Mouse (Mus musculus) midbrain, embryonic 14.5 days (tissue): ENCODE measurements around the gene Ikzf1. TPM values are rescaled to one million over a fixed set of nuclear protein-coding genes. Genes with fewer than 3 reads are reported as not detected.

Experiments
- ATAC-seq: fragments of 200-750 bp; cut with Nextera tagmentation; 2 replicates; pipeline ENCODE4 v1.8.0; 2017; ENCODE audit warnings: moderate number of reproducible peaks, moderate library complexity; ENCODE audit not compliant: low FRiP score, low TSS enrichment
- DNase-seq: peaks from one replicate; pipeline ENCODE4 v3.0.0-alpha.2; 2015
- H3K27ac ChIP-seq: fragments of 300-500 bp; sonication (generic); replicated peaks from 2 replicates; pipeline ENCODE4 v1.5.1; 2014; ENCODE audit warnings: mild to moderate bottlenecking, low read depth, low read length, moderate library complexity
- H3K27me3 ChIP-seq: fragments of 300-500 bp; sonication (generic); 2 replicates; pipeline ENCODE4 v1.6.1; 2014; ENCODE audit warnings: low read length, control low read depth, mixed read lengths; ENCODE audit not compliant: control insufficient read depth, insufficient read depth
- H3K36me3 ChIP-seq: fragments of 300-500 bp; sonication (generic); 2 replicates; pipeline ENCODE4 v1.6.1; 2014; ENCODE audit warnings: low read length, control low read depth; ENCODE audit not compliant: control insufficient read depth, insufficient read depth
- H3K4me1 ChIP-seq: fragments of 300-500 bp; sonication (generic); 2 replicates; pipeline ENCODE4 v1.6.1; 2014; ENCODE audit warnings: mild to moderate bottlenecking, antibody characterized with exemption, low read length, control low read depth; ENCODE audit not compliant: control insufficient read depth, insufficient read depth
- H3K4me2 ChIP-seq: fragments of 300-500 bp; sonication (generic); 2 replicates; pipeline ENCODE4 v1.6.1; 2014; ENCODE audit warnings: mild to moderate bottlenecking, low read length, moderate library complexity
- H3K4me3 ChIP-seq: fragments of 300-500 bp; sonication (generic); replicated peaks from 2 replicates; pipeline ENCODE4 v1.5.1; 2014; ENCODE audit warnings: low read depth, low read length
- H3K9ac ChIP-seq: fragments of 300-500 bp; sonication (generic); replicated peaks from 2 replicates; pipeline ENCODE4 v1.6.1; 2014; ENCODE audit warnings: mild to moderate bottlenecking, low read length, moderate library complexity
- H3K9me3 ChIP-seq: fragments of 300-500 bp; sonication (generic); 2 replicates; pipeline ENCODE4 v1.6.1; 2016; ENCODE audit warnings: low read length, control low read depth, mixed read lengths; ENCODE audit not compliant: control insufficient read depth
- WGBS: fragments of 180-500 bp; shearing (Covaris S2); extraction: QIAGEN DNeasy Blood & Tissue Kit; methylation state at CpG from one replicate; pipeline ENCODE4 v1.1.7; 2014; 5-methylcytosine and 5-hydroxymethylcytosine counted together
- polyA plus RNA-seq: library from polyadenylated mRNA; unstranded; fragments of >200 nt; fragmentation: Nextera tagmentation; extraction: Ambion mirVana; gene quantifications from 2 replicates; pipeline ENCODE4 v1.2.1, GENCODE M21; 2014

Gene Ikzf1
- polyA plus RNA-seq, 1 experiment from 2014 or later, result 2.6 TPM

DNA sequence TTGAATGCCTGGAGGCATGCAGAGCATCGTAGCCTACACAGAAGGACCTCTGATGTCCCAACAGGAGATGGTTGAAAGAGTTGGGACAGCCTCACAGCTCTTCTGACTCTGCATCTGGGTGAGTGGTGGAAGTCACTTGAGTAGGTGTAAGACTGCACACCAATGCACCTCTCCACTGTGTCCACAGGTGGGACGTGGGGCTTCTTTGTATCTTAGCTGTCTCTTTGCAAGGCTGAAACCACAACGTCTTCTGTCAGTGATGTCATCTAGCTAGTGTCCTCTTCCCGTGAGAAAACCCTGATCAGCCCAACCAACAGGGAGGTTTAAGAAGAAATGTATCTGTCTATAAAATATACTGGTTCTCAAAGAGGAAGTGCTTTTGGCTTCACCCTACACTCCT, 52.1 kb downstream of the Ikzf1 start:
- no peak overlapping the region for H3K4me2 ChIP-seq
- no peaks in the 10 kb centered on the region for H3K36me3 ChIP-seq
- no peaks in the 10 kb centered on the region for H3K4me1 ChIP-seq
- no peak for ATAC-seq
- no peak overlapping the region for H3K4me3 ChIP-seq
- H3K27ac ChIP-seq, result no peak overlapping the region
- no peak for DNase-seq
- WGBS, result 87% methylated on average over 4 of the region's 4 CpGs
- H3K27me3 ChIP-seq, result no peaks in the 10 kb centered on the region
- H3K9ac ChIP-seq, result no peak overlapping the region
- no peaks in the 10 kb centered on the region for H3K9me3 ChIP-seq

DNA sequence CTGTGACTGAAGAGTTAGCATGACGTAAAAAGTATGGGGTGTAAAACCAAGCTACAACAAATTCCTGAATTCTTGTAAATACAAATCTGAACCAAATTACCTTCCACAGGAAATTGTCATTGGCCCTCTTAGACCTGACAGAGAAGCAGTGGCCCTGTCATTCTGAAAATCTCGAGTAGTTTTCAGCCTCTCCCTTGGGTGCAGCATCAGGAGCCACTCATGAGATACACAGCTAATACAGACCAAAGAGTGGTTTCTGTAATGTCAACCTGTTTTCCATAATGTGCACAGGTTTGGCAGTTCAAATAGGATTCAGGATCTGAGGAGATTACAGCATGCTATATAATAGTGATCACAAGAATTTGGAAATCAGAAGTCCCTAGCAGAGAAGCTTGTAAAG, 52.8 kb downstream of the Ikzf1 start:
- ATAC-seq (no peak), DNase-seq (no peak)
- no peak overlapping the region for H3K4me2 ChIP-seq
- no peak overlapping the region for H3K27ac ChIP-seq
- 66% methylated on average over 2 of the region's 2 CpGs for WGBS
- no peaks in the 10 kb centered on the region for H3K9me3 ChIP-seq
- H3K4me1 ChIP-seq, result no peaks in the 10 kb centered on the region
- H3K4me3 ChIP-seq, result no peak overlapping the region
- H3K36me3 ChIP-seq, result no peaks in the 10 kb centered on the region
- no peaks in the 10 kb centered on the region for H3K27me3 ChIP-seq
- no peak overlapping the region for H3K9ac ChIP-seq

DNA sequence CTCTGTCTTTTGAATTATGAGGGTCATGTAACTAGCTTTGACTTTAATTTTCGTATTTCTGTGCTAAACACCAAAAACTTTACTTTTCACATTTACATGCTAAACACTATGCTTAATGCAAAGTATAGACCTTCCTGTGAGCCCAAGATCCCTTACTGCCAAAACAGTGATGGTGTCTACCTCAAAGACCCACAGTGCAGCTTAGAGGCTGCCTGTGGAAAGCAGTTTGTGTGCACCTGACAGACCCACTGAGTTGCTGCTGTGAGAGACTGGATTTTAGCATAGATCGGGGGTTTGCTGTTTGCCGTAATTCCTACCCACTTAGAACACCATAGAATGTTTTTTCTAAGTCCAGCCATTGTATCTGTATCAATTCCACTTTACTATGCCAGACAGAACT, 54.3 kb downstream of the Ikzf1 start:
- H3K27me3 ChIP-seq, result no peaks in the 10 kb centered on the region
- WGBS, result 92% methylated on average over 3 of the region's 3 CpGs
- no peak overlapping the region for H3K9ac ChIP-seq
- no peak overlapping the region for H3K4me3 ChIP-seq
- H3K27ac ChIP-seq, result no peak overlapping the region
- H3K9me3 ChIP-seq, result no peaks in the 10 kb centered on the region
- H3K4me1 ChIP-seq, result no peaks in the 10 kb centered on the region
- ATAC-seq, result no peak
- no peaks in the 10 kb centered on the region for H3K36me3 ChIP-seq
- H3K4me2 ChIP-seq, result no peak overlapping the region
- no peak for DNase-seq

DNA sequence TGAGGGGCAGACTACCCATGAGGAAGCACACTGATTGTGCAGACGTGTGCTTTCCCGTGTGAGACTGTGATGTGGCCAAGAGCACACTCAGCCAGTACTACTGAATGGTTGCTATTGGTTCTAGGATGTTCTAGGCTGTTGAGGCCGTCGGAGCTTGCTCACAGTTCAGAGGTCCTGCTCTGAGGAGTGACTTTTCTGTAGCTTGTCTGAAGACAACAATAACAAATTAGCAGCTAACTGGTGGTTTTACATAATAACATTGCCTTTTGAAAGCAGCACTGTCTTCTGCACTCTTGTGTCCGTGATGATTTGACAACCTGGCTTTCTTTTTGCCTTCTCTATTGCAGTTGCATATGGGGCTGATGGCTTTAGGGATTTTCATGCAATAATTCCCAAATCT, 55.8 kb downstream of the Ikzf1 start:
- Histone ChIP-seq H3K9ac (no peak overlapping the region), H3K9me3 (no peaks in the 10 kb centered on the region), H3K27me3 (no peaks in the 10 kb centered on the region), H3K4me2 (no peak overlapping the region), H3K4me3 (no peak overlapping the region), H3K4me1 (no peaks in the 10 kb centered on the region), H3K27ac (no peak overlapping the region), H3K36me3 (no peaks in the 10 kb centered on the region)
- ATAC-seq (no peak), DNase-seq (no peak)
- 80% methylated on average over 5 of the region's 5 CpGs for WGBS

DNA sequence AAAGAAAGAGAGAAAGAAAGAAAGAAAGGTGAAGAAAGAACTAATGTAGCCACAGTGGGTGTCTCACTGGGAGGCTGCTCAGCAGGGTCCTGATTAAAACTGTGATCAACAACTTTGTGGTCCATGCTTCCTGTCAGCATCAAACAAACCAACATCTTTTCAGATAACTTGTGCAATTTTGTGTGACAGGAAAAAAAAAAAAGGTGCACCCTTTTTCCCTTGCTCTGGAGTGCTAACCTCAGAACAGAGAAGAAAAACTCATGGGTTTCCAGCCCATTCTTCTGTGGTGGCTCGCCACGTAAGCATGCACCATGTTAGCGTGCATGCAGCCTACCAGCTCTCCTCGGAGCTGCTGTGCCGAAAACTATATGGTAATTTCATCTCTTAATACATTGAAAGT, 56.8 kb downstream of the Ikzf1 start:
- DNase-seq (no peak), ATAC-seq (no peak)
- no peak overlapping the region for H3K9ac ChIP-seq
- no peak overlapping the region for H3K27ac ChIP-seq
- H3K36me3 ChIP-seq, result no peaks in the 10 kb centered on the region
- H3K9me3 ChIP-seq, result no peaks in the 10 kb centered on the region
- H3K27me3 ChIP-seq, result no peaks in the 10 kb centered on the region
- 88% methylated on average over 5 of the region's 5 CpGs for whole genome bisulfite sequencing
- H3K4me3 ChIP-seq, result no peak overlapping the region
- no peak overlapping the region for H3K4me2 ChIP-seq
- H3K4me1 ChIP-seq, result no peaks in the 10 kb centered on the region

DNA sequence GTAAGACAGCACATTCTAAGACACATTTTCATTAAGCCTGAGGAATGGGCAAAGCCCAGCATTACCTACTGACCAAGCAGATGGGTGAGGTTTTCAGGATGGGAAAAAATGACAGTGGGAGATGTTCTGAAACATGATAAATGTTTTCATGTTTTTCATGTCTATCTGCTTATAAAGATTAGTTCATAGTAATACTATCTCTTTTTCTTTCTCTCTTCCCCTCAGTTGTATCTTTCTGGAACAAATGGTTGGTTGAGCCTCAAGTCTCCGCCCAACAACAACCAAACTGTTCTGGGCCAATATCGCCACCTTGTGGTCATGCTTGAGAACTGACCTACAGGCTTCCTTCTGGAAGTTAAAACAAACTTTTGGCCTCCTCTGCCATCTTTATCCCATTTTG, 57.8 kb downstream of the Ikzf1 start:
- H3K4me2 ChIP-seq, result no peak overlapping the region
- H3K27ac ChIP-seq, result no peak overlapping the region
- ATAC-seq (no peak), DNase-seq (peak; percentile 19)
- 37% methylated on average over 2 of the region's 2 CpGs for WGBS
- no peaks in the 10 kb centered on the region for H3K9me3 ChIP-seq
- no peaks in the 10 kb centered on the region for H3K36me3 ChIP-seq
- H3K4me3 ChIP-seq, result no peak overlapping the region
- H3K27me3 ChIP-seq, result no peaks in the 10 kb centered on the region
- H3K9ac ChIP-seq, result no peak overlapping the region
- no peaks in the 10 kb centered on the region for H3K4me1 ChIP-seq

DNA sequence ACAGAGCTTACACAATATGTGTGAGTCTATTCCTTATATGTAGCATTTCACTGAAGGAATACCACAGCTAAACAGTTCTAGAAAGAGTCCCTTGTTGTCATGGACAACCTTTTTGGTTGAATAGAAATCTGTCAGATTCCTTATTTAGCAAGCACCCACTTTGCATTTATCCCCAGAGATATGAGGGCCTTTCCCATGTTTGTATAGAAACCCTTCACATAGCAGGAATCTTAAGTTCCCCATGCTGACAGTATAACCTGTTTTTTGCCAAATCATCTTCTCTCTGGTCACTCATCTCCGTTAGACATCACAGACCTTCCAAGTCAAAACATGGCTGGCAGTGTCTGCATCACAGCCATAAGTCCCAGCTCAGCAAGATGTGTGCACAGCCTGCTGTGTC, 59.4 kb downstream of the Ikzf1 start:
- no peaks in the 10 kb centered on the region for H3K27me3 ChIP-seq
- no peak for DNase-seq
- no peak overlapping the region for H3K27ac ChIP-seq
- no peaks in the 10 kb centered on the region for H3K4me1 ChIP-seq
- no peaks in the 10 kb centered on the region for H3K36me3 ChIP-seq
- no peak for ATAC-seq
- 56% methylated on average over 1 of the region's 1 CpGs for WGBS
- H3K4me2 ChIP-seq, result no peak overlapping the region
- no peaks in the 10 kb centered on the region for H3K9me3 ChIP-seq
- no peak overlapping the region for H3K4me3 ChIP-seq
- H3K9ac ChIP-seq, result no peak overlapping the region

DNA sequence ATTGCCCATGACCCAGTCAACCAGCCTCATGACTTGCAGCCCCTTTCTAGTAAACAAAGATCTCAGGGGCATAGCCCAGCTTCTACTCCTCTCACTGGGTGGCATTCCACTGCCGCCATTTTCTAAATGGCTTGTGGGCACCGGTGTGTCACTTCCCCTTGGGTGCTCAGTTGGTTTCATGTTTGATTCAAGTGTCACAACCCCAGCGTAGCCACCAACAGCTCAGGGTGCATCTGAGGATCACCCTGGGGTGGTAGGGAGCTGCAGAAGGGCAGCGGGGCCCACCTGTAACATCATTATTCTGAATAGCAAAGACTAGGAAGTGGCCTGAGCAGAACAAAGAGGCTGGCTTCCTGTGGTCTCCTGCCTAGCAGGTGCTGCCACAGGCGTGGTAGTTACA, 66.3 kb downstream of the Ikzf1 start:
- ATAC-seq (no peak), DNase-seq (no peak)
- H3K4me1 ChIP-seq, result no peaks in the 10 kb centered on the region
- H3K36me3 ChIP-seq, result no peaks in the 10 kb centered on the region
- H3K4me3 ChIP-seq, result no peak overlapping the region
- no peaks in the 10 kb centered on the region for H3K27me3 ChIP-seq
- no peak overlapping the region for H3K4me2 ChIP-seq
- H3K27ac ChIP-seq, result no peak overlapping the region
- no peak overlapping the region for H3K9ac ChIP-seq
- H3K9me3 ChIP-seq, result no peaks in the 10 kb centered on the region
- 87% methylated on average over 5 of the region's 5 CpGs for WGBS

DNA sequence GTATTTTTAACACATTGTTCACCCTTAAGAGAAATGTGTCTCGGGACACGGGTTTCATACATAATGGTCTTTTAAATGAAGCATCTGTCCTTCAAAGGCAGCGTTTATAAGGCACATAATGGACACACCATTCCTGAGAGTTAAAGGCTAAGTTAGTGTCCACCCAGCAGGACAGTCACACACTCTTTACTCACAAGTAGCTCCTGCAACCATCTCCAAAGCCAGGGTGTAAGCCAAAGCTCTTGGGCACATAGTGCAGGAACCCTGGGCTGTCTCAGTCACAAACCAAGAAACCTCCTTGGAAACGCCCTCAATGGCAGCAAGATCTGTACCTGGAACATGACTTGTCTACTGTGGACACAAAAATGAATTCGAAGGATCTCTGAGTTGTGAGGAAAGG, 68.1 kb downstream of the Ikzf1 start:
- H3K4me3 ChIP-seq, result no peak overlapping the region
- H3K4me1 ChIP-seq, result no peaks in the 10 kb centered on the region
- H3K36me3 ChIP-seq, result no peaks in the 10 kb centered on the region
- H3K27ac ChIP-seq, result no peak overlapping the region
- no peak for DNase-seq
- 85% methylated on average over 5 of the region's 5 CpGs for WGBS
- no peaks in the 10 kb centered on the region for H3K9me3 ChIP-seq
- no peak overlapping the region for H3K9ac ChIP-seq
- no peaks in the 10 kb centered on the region for H3K27me3 ChIP-seq
- H3K4me2 ChIP-seq, result no peak overlapping the region
- no peak for ATAC-seq
